Mouse (Mus musculus): ENCODE measurements around the gene Ppp4c. TPM values are rescaled to one million over a fixed set of nuclear protein-coding genes. Genes with fewer than 3 reads are reported as not detected.
A peak's percentile ranks its signal among the peaks of the same experiment; 100 is the strongest.

Ppp4c gene
- total and polyA plus RNA-seq, 2 experiments from 2014 or later = 114 to 161 TPM

- Histone ChIP-seq H3K9ac (peak overlapping the region; percentile 87), H3K27me3 (ENCODE audit: insufficient read depth, low read length) (no peaks in the 10 kb centered on the region), H3K4me3 (ENCODE audit: low read depth, low read length) (peak overlapping the region; percentile 88), H3K4me1 (ENCODE audit: insufficient read depth) (peaks cover 10% of the 10 kb centered on the region; the same call in 1 of the 2 replicates), H3K4me2 (ENCODE audit: low read depth) (peak overlapping the region; percentile 81), H3K9me3 (ENCODE audit: low read length) (no peaks in the 10 kb centered on the region), H3K36me3 (ENCODE audit: insufficient read depth) (peaks cover 19% of the 10 kb centered on the region), H3K27ac (ENCODE audit: low read depth, low read length) (peak overlapping the region; percentile 84; the same call in 1 of the 2 replicates)
- peak; percentile 39 for DNase-seq
- ATAC-seq = no peak
- WGBS = 6% methylated on average over 10 of the region's 10 CpGs
- no peak for TF ChIP-seq CTCF (IDR thresholded peaks at IDR 0.05; ENCODE audit: low read depth)
Observed at GRCm38 (mm10) chr7:126823940-126824339, 31.6 kb upstream of the Ppp4c start.

DNA sequence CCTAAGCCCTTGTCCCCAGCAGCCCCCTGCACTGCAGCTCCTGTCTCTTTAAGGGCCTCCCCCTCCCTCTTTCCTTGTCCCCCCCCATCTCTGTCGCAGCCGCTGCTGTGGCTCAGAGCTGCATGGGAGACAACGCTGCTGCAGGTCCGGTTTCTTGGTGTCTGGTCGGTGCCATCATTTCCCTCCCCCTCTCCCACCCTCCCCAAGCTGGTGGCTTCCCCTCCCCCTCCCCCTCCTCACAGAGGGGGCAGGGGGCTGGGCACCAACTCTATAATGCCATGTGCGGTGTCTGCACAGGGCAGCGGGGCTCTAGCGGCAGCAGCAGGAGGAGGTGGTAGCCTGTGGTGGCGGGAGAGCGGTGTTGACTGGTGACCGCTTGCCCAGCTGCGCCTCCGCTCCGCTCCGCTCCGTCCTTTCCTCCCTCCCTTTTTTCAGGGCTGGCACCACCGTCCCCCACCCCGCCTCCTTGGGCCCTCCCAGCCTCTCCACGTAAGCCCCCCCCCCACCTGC, 31.0 kb upstream of the Ppp4c start:
- peak; percentile 73 for DNase-seq

GRCm38 (mm10) chr7:126822741-126823140, 30.4 kb upstream of the Ppp4c start:
- peak; percentile 35 for DNase-seq
- H3K27ac ChIP-seq (ENCODE audit: low read depth, low read length) = peak overlapping the region; percentile 84
- peaks cover 10% of the 10 kb centered on the region; the same call in 1 of the 2 replicates for H3K4me1 ChIP-seq (ENCODE audit: insufficient read depth)
- WGBS = 18% methylated on average over 9 of the region's 9 CpGs
- H3K36me3 ChIP-seq (ENCODE audit: insufficient read depth) = peaks cover 12% of the 10 kb centered on the region; the same call in 1 of the 2 replicates
- TF ChIP-seq CTCF (IDR thresholded peaks at IDR 0.05; ENCODE audit: low read depth) = no peak
- H3K4me2 ChIP-seq (ENCODE audit: low read depth) = peak overlapping the region; percentile 81
- H3K9me3 ChIP-seq (ENCODE audit: low read length) = no peaks in the 10 kb centered on the region
- ATAC-seq = peak; percentile 15; the same call in 1 of the 2 replicates
- peak overlapping the region; percentile 88 for H3K4me3 ChIP-seq (ENCODE audit: low read depth, low read length)
- H3K9ac ChIP-seq = peak overlapping the region; percentile 87
- no peaks in the 10 kb centered on the region for H3K27me3 ChIP-seq (ENCODE audit: insufficient read depth, low read length)

More for the DNA sequence above, 31.0 kb upstream of the Ppp4c start:
- no peak for TF ChIP-seq CTCF (IDR thresholded peaks at IDR 0.05; ENCODE audit: low read depth)
- Histone ChIP-seq H3K4me2 (ENCODE audit: low read depth) (peak overlapping the region; percentile 81), H3K4me1 (ENCODE audit: insufficient read depth) (peaks cover 10% of the 10 kb centered on the region; the same call in 1 of the 2 replicates), H3K9ac (peak overlapping the region; percentile 87), H3K9me3 (ENCODE audit: low read length) (no peaks in the 10 kb centered on the region), H3K27ac (ENCODE audit: low read depth, low read length) (peak overlapping the region; percentile 84), H3K36me3 (ENCODE audit: insufficient read depth) (peaks cover 12% of the 10 kb centered on the region; the same call in 1 of the 2 replicates), H3K27me3 (ENCODE audit: insufficient read depth, low read length) (no peaks in the 10 kb centered on the region), H3K4me3 (ENCODE audit: low read depth, low read length) (peak overlapping the region; percentile 88)
- ATAC-seq = peak; percentile 88
- 5% methylated on average over 15 of the region's 19 CpGs for WGBS

DNA sequence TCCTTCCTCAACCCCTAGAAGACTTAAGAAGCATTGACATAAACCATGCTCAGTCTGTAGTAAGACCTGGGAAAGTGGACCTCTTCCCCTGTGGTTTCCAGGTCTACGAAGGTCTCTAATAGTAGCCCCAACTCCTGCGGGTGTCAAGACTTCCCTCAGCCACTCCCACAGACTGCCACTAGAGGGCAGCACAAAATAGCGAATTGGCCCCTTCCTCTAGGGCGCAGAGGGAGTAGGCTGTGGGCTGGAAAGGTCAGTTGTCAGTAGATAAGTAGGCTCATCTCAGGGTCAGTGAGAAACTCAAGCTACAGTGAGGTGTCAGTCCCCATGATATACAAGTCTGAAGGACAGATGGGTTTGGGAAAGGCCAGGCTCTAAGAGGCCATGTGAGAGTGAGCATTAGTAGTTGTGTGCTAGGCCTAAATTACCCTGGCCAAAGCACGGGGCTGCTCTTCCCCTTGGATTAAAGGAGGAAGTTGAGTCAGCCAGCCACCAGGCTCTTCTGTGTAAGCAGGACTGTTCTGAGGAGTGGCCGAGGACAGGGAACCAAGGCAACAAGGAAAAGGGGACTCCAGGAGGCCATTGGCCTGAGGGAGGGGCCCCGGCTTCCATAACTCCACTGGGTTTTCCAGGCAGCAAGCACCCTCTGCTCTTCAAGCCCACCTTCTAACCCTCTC, 29.7 kb upstream of the Ppp4c start:
- DNase-seq = peak; percentile 89
- peak; percentile 56 for ATAC-seq
- H3K9me3 ChIP-seq (ENCODE audit: low read length) = no peaks in the 10 kb centered on the region
- TF ChIP-seq CTCF (IDR thresholded peaks at IDR 0.05; ENCODE audit: low read depth) = peak; percentile 97
- WGBS = 22% methylated on average over 7 of the region's 7 CpGs
- H3K4me3 ChIP-seq (ENCODE audit: low read depth, low read length) = peak overlapping the region; percentile 88; the same call in 1 of the 2 replicates
- H3K4me2 ChIP-seq (ENCODE audit: low read depth) = peak overlapping the region; percentile 81
- peaks cover 10% of the 10 kb centered on the region; the same call in 1 of the 2 replicates for H3K4me1 ChIP-seq (ENCODE audit: insufficient read depth)
- no peaks in the 10 kb centered on the region for H3K27me3 ChIP-seq (ENCODE audit: insufficient read depth, low read length)
- peak overlapping the region; percentile 84; the same call in 1 of the 2 replicates for H3K27ac ChIP-seq (ENCODE audit: low read depth, low read length)
- H3K9ac ChIP-seq = peak overlapping the region; percentile 87; the same call in 1 of the 2 replicates
- H3K36me3 ChIP-seq (ENCODE audit: insufficient read depth) = peaks cover 6% of the 10 kb centered on the region; the same call in 1 of the 2 replicates

GRCm38 (mm10) chr7:126818818-126819217, 26.5 kb upstream of the Ppp4c start:
- Histone ChIP-seq H3K9me3 (ENCODE audit: low read length) (no peaks in the 10 kb centered on the region), H3K4me2 (ENCODE audit: low read depth) (no peak overlapping the region), H3K27ac (ENCODE audit: low read depth, low read length) (no peak overlapping the region), H3K4me1 (ENCODE audit: insufficient read depth) (peaks cover 7% of the 10 kb centered on the region; the same call in 1 of the 2 replicates), H3K36me3 (ENCODE audit: insufficient read depth) (no peaks in the 10 kb centered on the region), H3K9ac (no peak overlapping the region), H3K4me3 (ENCODE audit: low read depth, low read length) (no peak overlapping the region), H3K27me3 (ENCODE audit: insufficient read depth, low read length) (no peaks in the 10 kb centered on the region)
- no peak for ATAC-seq
- peak; percentile 31 for TF ChIP-seq CTCF (IDR thresholded peaks at IDR 0.05; ENCODE audit: low read depth)
- 45% methylated on average over 1 of the region's 1 CpGs for WGBS
- DNase-seq = no peak

DNA sequence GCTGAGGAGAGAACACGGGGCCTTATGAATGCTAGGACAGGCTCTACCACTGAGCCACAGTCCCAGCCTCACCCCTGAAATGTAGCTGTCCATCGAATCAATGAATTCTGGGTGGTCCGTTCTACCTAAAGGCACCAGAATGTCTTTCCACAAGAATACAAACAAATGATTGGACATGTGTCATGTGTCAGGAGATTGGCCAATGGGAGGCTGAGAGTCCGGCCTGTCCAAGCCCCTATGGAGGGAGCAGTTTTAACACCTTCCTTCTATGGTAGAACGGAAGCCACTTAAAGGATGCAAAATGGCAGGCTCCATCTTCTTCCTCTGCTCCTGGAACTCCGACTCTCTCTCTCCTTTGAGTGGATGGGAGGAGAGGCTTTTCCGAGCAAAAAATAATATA, 25.3 kb upstream of the Ppp4c start:
- H3K4me1 ChIP-seq (ENCODE audit: insufficient read depth) = peaks cover 7% of the 10 kb centered on the region; the same call in 1 of the 2 replicates
- no peak overlapping the region for H3K4me3 ChIP-seq (ENCODE audit: low read depth, low read length)
- ATAC-seq (no peak), DNase-seq (no peak)
- no peak overlapping the region for H3K27ac ChIP-seq (ENCODE audit: low read depth, low read length)
- H3K4me2 ChIP-seq (ENCODE audit: low read depth) = no peak overlapping the region
- no peaks in the 10 kb centered on the region for H3K36me3 ChIP-seq (ENCODE audit: insufficient read depth)
- WGBS = 87% methylated on average over 7 of the region's 7 CpGs
- no peaks in the 10 kb centered on the region for H3K27me3 ChIP-seq (ENCODE audit: insufficient read depth, low read length)
- no peaks in the 10 kb centered on the region for H3K9me3 ChIP-seq (ENCODE audit: low read length)
- no peak overlapping the region for H3K9ac ChIP-seq
- TF ChIP-seq CTCF (IDR thresholded peaks at IDR 0.05; ENCODE audit: low read depth) = no peak

- TF ChIP-seq CTCF (IDR thresholded peaks at IDR 0.05; ENCODE audit: low read depth) = no peak
- no peaks in the 10 kb centered on the region for H3K4me1 ChIP-seq (ENCODE audit: insufficient read depth)
- H3K4me2 ChIP-seq (ENCODE audit: low read depth) = no peak overlapping the region
- no peak overlapping the region for H3K27ac ChIP-seq (ENCODE audit: low read depth, low read length)
- H3K4me3 ChIP-seq (ENCODE audit: low read depth, low read length) = no peak overlapping the region
- H3K9ac ChIP-seq = no peak overlapping the region
- H3K9me3 ChIP-seq (ENCODE audit: low read length) = no peaks in the 10 kb centered on the region
- H3K27me3 ChIP-seq (ENCODE audit: insufficient read depth, low read length) = no peaks in the 10 kb centered on the region
- DNase-seq (no peak), ATAC-seq (no peak)
- WGBS = 83% methylated on average over 8 of the region's 8 CpGs
- no peaks in the 10 kb centered on the region for H3K36me3 ChIP-seq (ENCODE audit: insufficient read depth)
Observed at GRCm38 (mm10) chr7:126816494-126816893, 24.2 kb upstream of the Ppp4c start.

Data from forebrain, postnatal 0 days (tissue).